Mouse (Mus musculus): Measurements from ENCODE around the gene Akap1.

The Akap1 gene

DNA sequence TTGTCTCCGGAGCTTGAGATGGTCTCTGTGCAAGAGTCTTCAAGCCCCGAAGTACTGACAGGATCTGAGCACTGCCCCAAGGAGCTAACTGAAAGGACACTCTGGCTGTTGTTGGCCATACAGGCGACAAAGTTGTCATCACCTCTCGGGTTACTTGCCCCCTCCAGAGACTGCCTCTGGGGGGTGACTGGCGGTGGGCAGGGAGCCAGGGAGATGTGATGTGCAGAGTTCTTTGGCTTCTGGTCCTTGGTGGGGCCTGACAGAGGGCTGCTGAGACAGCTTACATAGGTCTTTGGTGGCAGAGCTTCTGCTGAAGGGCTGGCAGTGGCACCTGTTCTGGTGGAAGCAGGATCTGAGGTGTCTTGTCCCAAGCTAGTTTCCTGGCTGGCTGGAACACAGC is 20.0 kb downstream of the Akap1 start:
- DNase-seq (ENCODE audit: extremely low read depth, low read depth) = no peak

DNA sequence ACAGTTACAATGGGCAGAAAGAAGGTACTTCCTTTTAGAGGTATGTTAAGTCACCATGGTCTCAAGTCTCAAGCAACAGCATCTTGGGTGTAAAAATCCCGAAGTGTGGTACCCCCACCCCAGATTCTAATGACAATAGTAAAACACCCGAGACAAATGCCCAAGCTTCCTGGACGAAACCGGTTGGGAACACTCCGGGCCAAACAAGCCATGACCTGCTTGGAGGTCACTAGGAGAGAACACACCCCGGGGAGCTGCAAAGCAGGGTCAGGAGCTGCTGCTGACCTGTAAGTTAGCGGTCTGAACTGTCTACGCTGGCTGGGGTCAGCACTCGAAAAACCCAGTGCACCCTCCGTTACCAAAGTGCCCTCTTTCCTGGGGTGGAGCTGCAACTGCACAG is 21.1 kb downstream of the Akap1 start:
- DNase-seq (ENCODE audit: extremely low read depth, low read depth) = no peak

- no peak for DNase-seq (ENCODE audit: extremely low read depth, low read depth)
These were observed 21.9 kb downstream of the Akap1 start for GRCm38 (mm10) chr11:88842315-88842975.

- no peak for DNase-seq (ENCODE audit: extremely low read depth, low read depth)
These were observed 23.0 kb downstream of the Akap1 start for GRCm38 (mm10) chr11:88841406-88841805.

DNA sequence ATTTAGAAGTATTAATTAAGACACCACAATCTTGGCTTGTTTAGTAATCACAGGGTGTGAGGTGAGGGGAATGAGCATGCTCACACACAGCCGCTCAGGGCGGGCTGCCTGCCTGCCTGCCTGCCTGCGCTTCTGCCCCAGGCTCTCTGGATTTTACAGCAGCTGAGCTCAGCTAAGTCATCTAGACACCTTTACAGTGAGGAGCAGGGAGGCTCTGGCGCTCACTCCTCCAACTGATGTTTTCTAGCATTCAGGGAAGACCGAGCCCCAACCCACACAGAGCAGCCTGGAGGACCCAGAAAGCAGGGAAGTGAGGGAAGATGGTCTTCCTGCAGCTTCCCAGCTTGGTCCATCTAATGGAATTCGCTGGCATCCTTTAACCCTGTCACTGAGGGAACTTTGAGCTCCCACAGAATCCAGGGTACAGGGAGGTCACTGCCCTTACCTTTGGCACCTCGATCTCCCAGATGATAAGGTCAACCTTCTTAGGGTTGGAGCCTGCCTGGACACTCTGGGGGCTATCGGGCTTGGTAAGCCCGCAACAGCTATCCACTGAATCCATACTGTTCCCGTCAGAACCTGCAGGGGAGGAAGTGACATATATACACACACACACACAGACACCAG is 23.5 kb downstream of the Akap1 start:
- no peak for DNase-seq (ENCODE audit: extremely low read depth, low read depth)

GRCm38 (mm10) chr11:88840292-88840691 is 24.1 kb downstream of the Akap1 start:
- no peak for DNase-seq (ENCODE audit: extremely low read depth, low read depth)

- no peak for DNase-seq (ENCODE audit: extremely low read depth, low read depth)
These were observed 25.0 kb downstream of the Akap1 start for GRCm38 (mm10) chr11:88839379-88839778.

DNA sequence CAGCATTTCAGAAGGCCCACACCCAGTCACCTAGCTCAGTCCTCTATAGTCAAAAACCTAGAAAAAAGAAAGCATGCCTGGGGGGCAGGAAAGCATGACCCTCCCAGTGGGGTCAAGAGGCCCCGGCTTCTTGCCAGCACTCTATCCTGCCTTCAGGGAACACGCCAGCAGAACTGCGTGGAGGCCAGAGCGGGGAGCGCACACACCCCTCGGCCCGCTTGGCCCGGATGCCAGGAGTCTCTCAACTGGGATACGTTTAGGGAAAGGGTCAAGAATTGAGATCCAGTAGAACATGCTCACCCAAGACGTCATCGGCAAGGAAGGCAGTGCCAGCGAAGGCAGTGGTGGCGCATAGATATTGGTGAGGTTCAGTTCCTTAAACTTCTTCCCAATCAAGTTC is 25.8 kb downstream of the Akap1 start:
- no peak for DNase-seq (ENCODE audit: extremely low read depth, low read depth)

GRCm38 (mm10) chr11:88834606-88835005 is 29.8 kb downstream of the Akap1 start:
- no peak for DNase-seq (ENCODE audit: extremely low read depth, low read depth)

- no peak for DNase-seq (ENCODE audit: extremely low read depth, low read depth)
These were observed 30.3 kb downstream of the Akap1 start for GRCm38 (mm10) chr11:88834134-88834533.

- DNase-seq (ENCODE audit: extremely low read depth, low read depth) = no peak
These were observed 31.3 kb downstream of the Akap1 start for GRCm38 (mm10) chr11:88833099-88833498.

DNA sequence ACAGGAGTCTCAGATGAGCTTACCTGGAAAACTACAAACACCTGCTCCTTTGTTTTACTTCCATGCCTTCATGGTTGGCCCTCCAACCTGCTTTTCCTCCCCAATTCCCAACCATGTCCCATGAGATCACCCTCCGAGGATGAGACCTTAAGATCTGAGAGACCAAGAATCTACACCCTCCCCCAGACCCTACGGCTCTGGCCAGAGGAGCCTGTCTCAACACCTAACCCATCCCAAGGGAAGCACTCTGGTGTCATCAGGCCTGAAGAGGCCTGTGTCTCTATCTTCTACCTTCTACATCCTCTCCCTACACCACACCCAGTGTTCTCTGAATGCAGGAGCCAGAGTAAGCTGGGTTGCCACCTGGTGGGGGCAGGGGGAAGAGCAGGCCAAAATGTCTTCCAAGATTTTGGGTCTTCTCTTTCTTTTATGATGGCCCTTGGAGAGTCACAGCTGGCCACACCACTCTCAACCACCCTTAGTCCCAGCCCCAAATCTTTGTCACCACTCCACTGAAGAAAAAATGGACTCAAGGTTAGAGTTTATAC is 34.1 kb downstream of the Akap1 start:
- DNase-seq (ENCODE audit: extremely low read depth, low read depth) = peak; percentile 20

DNA sequence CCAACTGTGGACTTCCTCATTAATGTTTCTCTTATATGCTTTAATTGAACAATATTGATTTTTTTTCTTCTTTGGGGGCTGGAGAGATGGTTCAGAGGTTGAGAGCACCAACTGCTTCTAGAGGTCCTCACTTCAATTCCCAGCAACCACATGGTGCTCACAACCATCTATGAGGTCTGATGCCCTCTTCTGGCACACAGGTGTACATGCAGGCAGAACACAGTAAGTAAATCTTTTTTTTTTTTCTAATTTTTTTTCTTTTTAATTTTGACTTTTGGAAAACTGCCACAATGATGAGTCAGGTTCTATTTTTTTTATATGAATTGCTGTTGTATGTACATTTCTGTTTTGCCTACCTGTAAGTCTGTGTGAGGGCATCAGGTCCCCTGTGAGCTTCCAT is 35.9 kb downstream of the Akap1 start:
- DNase-seq (ENCODE audit: extremely low read depth, low read depth) = no peak

DNA sequence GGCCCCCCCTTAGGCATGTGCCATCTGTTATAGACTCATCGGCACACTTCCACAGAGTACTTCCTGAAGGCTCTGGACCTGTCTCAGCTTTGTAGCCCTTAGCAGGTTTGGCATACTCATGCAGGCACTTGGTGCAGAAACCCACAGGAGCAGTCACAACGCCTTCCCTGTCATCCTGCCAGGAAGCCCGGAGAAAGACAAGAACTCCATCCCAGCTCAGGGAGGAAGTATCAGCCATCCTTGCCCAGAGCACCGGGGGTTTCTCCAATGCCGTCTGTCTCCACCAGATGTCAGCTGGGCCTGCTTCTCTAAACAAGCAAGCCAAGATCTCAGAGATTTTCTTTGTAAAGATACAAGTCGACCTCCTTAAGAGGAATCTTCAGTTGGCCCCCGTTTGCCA is 38.5 kb downstream of the Akap1 start:
- no peak for DNase-seq (ENCODE audit: extremely low read depth, low read depth)

- DNase-seq (ENCODE audit: extremely low read depth, low read depth) = peak; percentile 50
These were observed 41.4 kb downstream of the Akap1 start for GRCm38 (mm10) chr11:88822991-88823390.

DNA sequence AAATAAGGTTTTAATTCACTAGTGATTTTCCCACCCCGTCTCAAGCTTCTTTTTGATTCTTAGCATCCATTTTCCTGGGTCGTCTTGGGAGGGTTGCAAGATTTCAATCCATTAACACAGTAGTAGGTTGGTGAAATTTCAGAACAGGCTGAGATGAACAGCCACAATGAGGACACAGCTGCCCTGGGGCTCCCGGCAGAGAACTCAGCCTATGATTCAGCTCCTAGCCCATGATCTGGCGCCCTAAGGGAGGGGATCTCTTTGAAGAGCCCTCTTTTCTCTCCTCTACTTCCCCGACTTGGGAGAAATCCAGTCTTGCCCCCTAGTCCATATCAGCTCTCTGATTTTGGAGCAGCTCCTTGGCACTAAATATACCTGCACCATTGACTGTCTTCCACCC is 41.9 kb downstream of the Akap1 start:
- no peak for DNase-seq (ENCODE audit: extremely low read depth, low read depth)

DNA sequence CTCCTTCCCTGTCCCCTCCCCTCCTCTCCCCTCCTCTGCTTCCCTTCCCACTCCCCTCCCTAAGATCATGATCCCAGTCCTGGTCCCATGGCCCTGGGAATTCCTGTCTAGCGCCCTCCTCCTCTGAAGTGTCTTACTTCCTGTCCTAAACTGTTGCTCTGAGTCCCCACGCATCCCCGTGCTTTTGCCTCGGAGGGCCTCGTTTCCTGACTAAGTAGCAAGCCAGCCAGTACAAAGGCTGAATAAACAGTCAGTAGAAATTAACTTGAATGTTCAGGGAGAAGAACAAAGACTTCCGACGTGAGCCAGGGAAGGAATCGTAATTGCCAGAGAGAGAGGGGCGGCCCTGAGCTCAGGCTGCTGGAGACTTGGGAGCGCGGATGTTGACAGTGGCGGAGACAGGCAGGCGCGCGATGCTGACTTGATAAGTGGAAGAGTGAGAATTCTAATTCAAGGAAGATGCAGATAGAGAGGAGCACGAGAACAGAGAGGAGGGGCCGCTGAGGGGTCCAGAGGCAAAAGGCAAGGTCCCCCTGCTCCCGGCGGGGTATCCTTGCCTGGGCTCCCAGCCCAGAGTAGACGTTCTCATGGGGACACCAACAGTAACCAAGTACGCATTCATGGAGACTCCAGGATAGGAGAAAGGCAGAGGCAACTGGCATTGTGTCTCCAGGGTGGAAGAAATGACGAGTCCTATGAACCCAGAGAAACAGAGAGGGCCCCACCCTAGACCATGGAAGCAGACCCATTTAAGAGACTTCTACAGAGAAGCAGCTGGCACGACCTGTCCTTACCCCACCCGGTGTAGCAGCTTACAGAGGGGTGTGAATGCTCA is 43.4 kb downstream of the Akap1 start:
- DNase-seq (ENCODE audit: extremely low read depth, low read depth) = no peak

GRCm38 (mm10) chr11:88820253-88820652 is 44.1 kb downstream of the Akap1 start:
- no peak for DNase-seq (ENCODE audit: extremely low read depth, low read depth)

GRCm38 (mm10) chr11:88817061-88817460 is 47.3 kb downstream of the Akap1 start:
- DNase-seq (ENCODE audit: extremely low read depth, low read depth) = no peak

- DNase-seq (ENCODE audit: extremely low read depth, low read depth) = no peak
These were observed 61.0 kb downstream of the Akap1 start for GRCm38 (mm10) chr11:88803231-88804010.

GRCm38 (mm10) chr11:88796207-88796606 is 68.2 kb downstream of the Akap1 start:
- no peak for DNase-seq (ENCODE audit: extremely low read depth, low read depth)
